Mouse (Mus musculus) megakaryocyte, embryonic 14.5 days (primary cell): ENCODE measurements around the gene Rabgap1.

Experiments
- FLI1 ChIP-seq: IDR thresholded peaks from 2 replicates; pipeline ENCODE4 v1.6.1; 2012; ENCODE audit warnings: low read length, inconsistent platforms, mixed read lengths
- GATA1 ChIP-seq: IDR thresholded peaks from 3 replicates; pipeline ENCODE4 v1.6.1; 2012; ENCODE audit warnings: mixed read lengths, low read length, inconsistent platforms, borderline replicate concordance

DNA sequence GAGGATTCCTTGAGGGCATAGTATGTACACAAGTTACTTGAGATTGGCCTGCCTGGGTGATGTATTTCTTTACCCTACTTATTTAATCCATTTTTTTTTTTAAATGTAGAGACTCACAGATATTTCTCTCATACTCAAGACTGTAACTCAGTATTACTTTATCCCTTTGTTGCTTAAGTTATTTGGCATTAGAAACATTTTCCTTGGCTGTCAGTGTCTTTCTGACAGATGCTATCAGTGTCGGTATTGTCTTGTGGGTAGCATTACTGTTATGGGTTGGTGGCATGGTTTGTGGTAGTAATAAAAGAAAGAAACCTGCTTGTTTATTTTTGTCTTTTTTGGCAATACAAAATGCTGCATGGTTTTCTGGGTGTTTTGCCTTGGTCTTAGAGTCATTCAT, 87.7 kb downstream of the Rabgap1 start:
- no peak for TF ChIP-seq GATA1
- no peak for TF ChIP-seq FLI1
